Mouse (Mus musculus): Measurements from ENCODE around the gene Phf23. TPM values are rescaled to one million over a fixed set of nuclear protein-coding genes. Genes with fewer than 3 reads are reported as not detected.

The Phf23 gene
- total and polyA plus RNA-seq, 2 experiments from 2014 or later = 27.4 to 34.2 TPM

GRCm38 (mm10) chr11:69966006-69966859 is 29.3 kb upstream of the Phf23 start:
- no peak for DNase-seq (ENCODE audit: low spot score)
- Histone ChIP-seq H3K4me3 (ENCODE audit: low read depth, low read length) (peak overlapping the region; percentile 44), H3K9ac (replicated peaks; ENCODE audit: low read depth, low read length) (peak overlapping the region; percentile 18; the same call in 1 of the 2 replicates), H3K9me3 (replicated peaks; ENCODE audit: control insufficient read depth, low read length) (no peaks in the 10 kb centered on the region), H3K36me3 (replicated peaks; ENCODE audit: control insufficient read depth, insufficient read depth, low read length) (peaks cover 28% of the 10 kb centered on the region), H3K27me3 (ENCODE audit: control insufficient read depth, insufficient read depth, low read length) (peaks cover 52% of the 10 kb centered on the region), H3K4me2 (ENCODE audit: low read depth, low read length) (peak overlapping the region; percentile 65), H3K27ac (ENCODE audit: low read depth) (no peak overlapping the region), H3K4me1 (ENCODE audit: control insufficient read depth, insufficient read depth) (0 out of 2 replicates have a peak, but pooled peaks cover 10% of the 10 kb centered on the region)
- WGBS = 2% methylated on average over 59 of the region's 59 CpGs
- no peak for TF ChIP-seq CTCF (IDR thresholded peaks at IDR 0.05; ENCODE audit: low read depth)
- TF ChIP-seq EP300 (IDR thresholded peaks at IDR 0.05; ENCODE audit: low read depth) = no peak
- ATAC-seq (ENCODE audit: insufficient read depth, low read depth) = peak; percentile 8; the same call in 1 of the 2 replicates

GRCm38 (mm10) chr11:69966860-69967517 is 28.6 kb upstream of the Phf23 start:
- 33% methylated on average over 17 of the region's 17 CpGs for WGBS
- no peak overlapping the region for H3K27ac ChIP-seq (ENCODE audit: low read depth)
- peaks cover 46% of the 10 kb centered on the region for H3K27me3 ChIP-seq (ENCODE audit: control insufficient read depth, insufficient read depth, low read length)

DNA sequence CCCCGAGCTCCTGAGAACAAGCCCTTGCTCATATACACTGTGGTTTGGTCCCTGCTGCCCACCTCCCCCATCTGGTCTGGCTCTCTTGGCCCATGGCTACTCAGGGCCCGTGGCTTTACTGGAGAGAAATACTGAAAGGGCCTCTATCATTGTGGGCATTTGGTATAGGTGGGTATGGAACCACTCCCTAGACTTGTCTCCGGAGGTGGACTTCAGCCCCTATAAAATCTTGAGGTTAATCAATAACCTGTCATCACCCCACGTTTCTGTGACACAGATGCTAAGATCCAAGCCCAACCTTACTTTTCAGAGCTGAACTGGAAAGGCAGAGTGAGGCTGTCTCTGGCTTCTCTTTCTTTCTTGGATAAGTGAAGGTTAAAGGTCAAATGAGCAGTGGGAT is 26.8 kb upstream of the Phf23 start:
- H3K9ac ChIP-seq (replicated peaks; ENCODE audit: low read depth, low read length) = no peak overlapping the region
- TF ChIP-seq CTCF (IDR thresholded peaks at IDR 0.05; ENCODE audit: low read depth) (no peak), EP300 (IDR thresholded peaks at IDR 0.05; ENCODE audit: low read depth) (no peak)

More at GRCm38 (mm10) chr11:69966860-69967517, 28.6 kb upstream of the Phf23 start:
- H3K9me3 ChIP-seq (replicated peaks; ENCODE audit: control insufficient read depth, low read length) = no peaks in the 10 kb centered on the region
- TF ChIP-seq EP300 (IDR thresholded peaks at IDR 0.05; ENCODE audit: low read depth) = no peak
- DNase-seq (ENCODE audit: low spot score) (no peak), ATAC-seq (ENCODE audit: insufficient read depth, low read depth) (0 out of 2 replicates have a peak, but pooled peaks have one; percentile 41)
- peaks cover 31% of the 10 kb centered on the region for H3K36me3 ChIP-seq (replicated peaks; ENCODE audit: control insufficient read depth, insufficient read depth, low read length)
- H3K4me3 ChIP-seq (ENCODE audit: low read depth, low read length) = peak overlapping the region; percentile 44
- H3K9ac ChIP-seq (replicated peaks; ENCODE audit: low read depth, low read length) = peak overlapping the region; percentile 18; the same call in 1 of the 2 replicates
- 0 out of 2 replicates have a peak, but pooled peaks cover 10% of the 10 kb centered on the region for H3K4me1 ChIP-seq (ENCODE audit: control insufficient read depth, insufficient read depth)
- H3K4me2 ChIP-seq (ENCODE audit: low read depth, low read length) = peak overlapping the region; percentile 65

GRCm38 (mm10) chr11:69970222-69970621 is 25.4 kb upstream of the Phf23 start:
- Histone ChIP-seq H3K4me1 (ENCODE audit: control insufficient read depth, insufficient read depth) (0 out of 2 replicates have a peak, but pooled peaks cover 10% of the 10 kb centered on the region), H3K36me3 (replicated peaks; ENCODE audit: control insufficient read depth, insufficient read depth, low read length) (peaks cover 62% of the 10 kb centered on the region), H3K9me3 (replicated peaks; ENCODE audit: control insufficient read depth, low read length) (no peaks in the 10 kb centered on the region), H3K4me2 (ENCODE audit: low read depth, low read length) (no peak overlapping the region), H3K27ac (ENCODE audit: low read depth) (no peak overlapping the region), H3K9ac (replicated peaks; ENCODE audit: low read depth, low read length) (no peak overlapping the region), H3K27me3 (ENCODE audit: control insufficient read depth, insufficient read depth, low read length) (peaks cover 19% of the 10 kb centered on the region), H3K4me3 (ENCODE audit: low read depth, low read length) (no peak overlapping the region)
- DNase-seq (ENCODE audit: low spot score) (no peak), ATAC-seq (ENCODE audit: insufficient read depth, low read depth) (no peak)
- 79% methylated on average over 6 of the region's 6 CpGs for WGBS
- TF ChIP-seq EP300 (IDR thresholded peaks at IDR 0.05; ENCODE audit: low read depth) = no peak

More for the DNA sequence above, 26.8 kb upstream of the Phf23 start:
- DNase-seq (ENCODE audit: low spot score) (no peak), ATAC-seq (ENCODE audit: insufficient read depth, low read depth) (no peak)
- no peak overlapping the region for H3K4me3 ChIP-seq (ENCODE audit: low read depth, low read length)
- no peaks in the 10 kb centered on the region for H3K9me3 ChIP-seq (replicated peaks; ENCODE audit: control insufficient read depth, low read length)
- peaks cover 48% of the 10 kb centered on the region for H3K36me3 ChIP-seq (replicated peaks; ENCODE audit: control insufficient read depth, insufficient read depth, low read length)
- 0 out of 2 replicates have a peak, but pooled peaks cover 10% of the 10 kb centered on the region for H3K4me1 ChIP-seq (ENCODE audit: control insufficient read depth, insufficient read depth)
- peaks cover 33% of the 10 kb centered on the region for H3K27me3 ChIP-seq (ENCODE audit: control insufficient read depth, insufficient read depth, low read length)
- no peak overlapping the region for H3K27ac ChIP-seq (ENCODE audit: low read depth)
- 79% methylated on average over 4 of the region's 4 CpGs for WGBS
- H3K4me2 ChIP-seq (ENCODE audit: low read depth, low read length) = no peak overlapping the region

DNA sequence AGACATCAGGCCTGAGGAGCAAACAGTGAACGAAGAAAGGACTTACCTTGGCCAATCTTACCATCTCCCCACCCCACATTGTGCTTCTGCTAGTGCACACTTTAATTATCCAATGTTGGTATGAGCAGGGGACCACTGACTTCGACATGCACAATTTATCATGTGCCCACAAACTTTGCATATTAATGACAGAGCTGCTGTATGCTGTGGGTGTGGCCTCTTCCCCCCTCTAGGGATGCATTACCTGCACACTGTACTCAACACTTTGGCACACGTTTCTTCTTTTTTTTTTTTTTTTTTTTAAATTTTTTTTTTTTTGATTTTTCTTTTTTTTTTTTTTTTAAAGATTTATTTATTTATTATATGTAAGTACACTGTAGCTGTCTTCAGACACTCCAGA is 24.8 kb upstream of the Phf23 start:
- Histone ChIP-seq H3K9ac (replicated peaks; ENCODE audit: low read depth, low read length) (no peak overlapping the region), H3K4me3 (ENCODE audit: low read depth, low read length) (no peak overlapping the region), H3K4me2 (ENCODE audit: low read depth, low read length) (no peak overlapping the region), H3K36me3 (replicated peaks; ENCODE audit: control insufficient read depth, insufficient read depth, low read length) (peaks cover 68% of the 10 kb centered on the region), H3K27ac (ENCODE audit: low read depth) (no peak overlapping the region), H3K27me3 (ENCODE audit: control insufficient read depth, insufficient read depth, low read length) (peaks cover 14% of the 10 kb centered on the region), H3K4me1 (ENCODE audit: control insufficient read depth, insufficient read depth) (0 out of 2 replicates have a peak, but pooled peaks cover 10% of the 10 kb centered on the region), H3K9me3 (replicated peaks; ENCODE audit: control insufficient read depth, low read length) (no peaks in the 10 kb centered on the region)
- ATAC-seq (ENCODE audit: insufficient read depth, low read depth) (no peak), DNase-seq (ENCODE audit: low spot score) (no peak)
- 80% methylated on average over 3 of the region's 3 CpGs for WGBS
- TF ChIP-seq EP300 (IDR thresholded peaks at IDR 0.05; ENCODE audit: low read depth) = no peak
- no peak for TF ChIP-seq CTCF (IDR thresholded peaks at IDR 0.05; ENCODE audit: low read depth)

All from heart, postnatal 0 days (tissue).